Mouse (Mus musculus): ENCODE measurements around the gene Fastkd1.

DNA sequence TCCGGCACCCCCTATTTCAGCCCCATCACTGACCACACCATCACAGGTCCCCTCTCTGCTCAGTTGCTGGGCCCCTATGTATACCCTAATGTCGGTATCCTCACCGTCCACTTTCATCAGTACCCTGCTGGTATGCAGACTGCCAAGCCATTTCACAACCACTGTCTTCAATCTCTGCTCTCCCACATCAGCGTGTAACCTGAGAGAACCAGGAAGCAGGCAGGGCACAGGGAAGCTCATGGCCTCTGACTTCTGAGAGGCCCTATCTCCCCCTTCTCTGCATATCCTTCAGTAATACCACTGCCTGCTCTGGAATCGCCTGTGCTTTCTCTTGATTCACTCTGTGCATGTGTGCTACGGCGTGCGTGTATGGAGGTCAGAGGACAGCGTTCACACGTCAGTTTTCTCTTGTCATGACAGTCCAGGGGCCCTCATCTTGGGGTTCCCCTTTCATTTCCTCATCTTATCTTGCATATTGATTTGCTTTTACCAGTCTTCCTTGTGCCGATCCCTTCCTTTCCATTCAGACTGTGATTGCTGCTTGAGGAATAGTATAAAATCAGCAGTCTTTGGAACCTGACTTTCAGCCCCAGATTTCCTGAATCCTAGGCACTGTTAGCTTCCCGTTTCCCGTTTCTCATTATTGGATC lies 49.4 kb downstream of the Fastkd1 start:
- TF ChIP-seq TCF12 (IDR thresholded peaks at IDR 0.05; ENCODE audit: low read depth, low read length) = no peak
- no peak for TF ChIP-seq ZMIZ1 (IDR thresholded peaks at IDR 0.05; ENCODE audit: low read depth, low read length)

Data from MEL (cell line).